Mouse (Mus musculus): ENCODE data around the gene Tmem104. TPM values are rescaled to one million over a fixed set of nuclear protein-coding genes. Genes with fewer than 3 reads are reported as not detected.
A peak's percentile ranks its signal among the peaks of the same experiment; 100 is the strongest.

The Tmem104 gene
- polyA plus RNA-seq, 1 experiment from 2014 or later, result 7.7 TPM

GRCm38 (mm10) chr11:115215123-115215522 is 27.8 kb downstream of the Tmem104 start:
- Histone ChIP-seq H3K27ac (replicated peaks; ENCODE audit: low read depth, low read length) (no peak overlapping the region), H3K9ac (ENCODE audit: low read length) (no peak overlapping the region), H3K4me2 (ENCODE audit: low read depth, severe bottlenecking) (no peak overlapping the region), H3K4me1 (ENCODE audit: control insufficient read depth, insufficient read depth, low read length) (peaks cover 23% of the 10 kb centered on the region), H3K9me3 (ENCODE audit: control insufficient read depth, low read length) (no peaks in the 10 kb centered on the region), H3K4me3 (ENCODE audit: low read depth, low read length) (no peak overlapping the region), H3K27me3 (ENCODE audit: control insufficient read depth, insufficient read depth, low read length) (no peaks in the 10 kb centered on the region), H3K36me3 (ENCODE audit: control insufficient read depth, insufficient read depth, low read length) (no peaks in the 10 kb centered on the region; the same call in 1 of the 2 replicates)
- WGBS, result 22% methylated on average over 5 of the region's 5 CpGs
- ATAC-seq (ENCODE audit: insufficient number of reproducible peaks, low FRiP score, low TSS enrichment, low read depth) (no peak), DNase-seq (ENCODE audit: low spot score) (no peak)

- H3K27me3 ChIP-seq (ENCODE audit: control insufficient read depth, insufficient read depth, low read length), result no peaks in the 10 kb centered on the region
- 71% methylated on average over 18 of the region's 18 CpGs for WGBS
- H3K27ac ChIP-seq (replicated peaks; ENCODE audit: low read depth, low read length), result no peak overlapping the region
- H3K36me3 ChIP-seq (ENCODE audit: control insufficient read depth, insufficient read depth, low read length), result no peaks in the 10 kb centered on the region; the same call in 1 of the 2 replicates
- H3K4me3 ChIP-seq (ENCODE audit: low read depth, low read length), result no peak overlapping the region
- DNase-seq (ENCODE audit: low spot score) (no peak), ATAC-seq (ENCODE audit: insufficient number of reproducible peaks, low FRiP score, low TSS enrichment, low read depth) (no peak)
- no peak overlapping the region for H3K4me2 ChIP-seq (ENCODE audit: low read depth, severe bottlenecking)
- H3K9ac ChIP-seq (ENCODE audit: low read length), result no peak overlapping the region
- peaks cover 24% of the 10 kb centered on the region for H3K4me1 ChIP-seq (ENCODE audit: control insufficient read depth, insufficient read depth, low read length)
- no peaks in the 10 kb centered on the region for H3K9me3 ChIP-seq (ENCODE audit: control insufficient read depth, low read length)
These were observed 30.4 kb downstream of the Tmem104 start for GRCm38 (mm10) chr11:115217439-115218410.

- WGBS, result 62% methylated on average over 9 of the region's 9 CpGs
- Histone ChIP-seq H3K27ac (replicated peaks; ENCODE audit: low read depth, low read length) (no peak overlapping the region), H3K36me3 (ENCODE audit: control insufficient read depth, insufficient read depth, low read length) (no peaks in the 10 kb centered on the region; the same call in 1 of the 2 replicates), H3K9me3 (ENCODE audit: control insufficient read depth, low read length) (no peaks in the 10 kb centered on the region), H3K4me2 (ENCODE audit: low read depth, severe bottlenecking) (no peak overlapping the region), H3K4me3 (ENCODE audit: low read depth, low read length) (no peak overlapping the region), H3K4me1 (ENCODE audit: control insufficient read depth, insufficient read depth, low read length) (peaks cover 32% of the 10 kb centered on the region), H3K27me3 (ENCODE audit: control insufficient read depth, insufficient read depth, low read length) (0 out of 2 replicates have a peak, but pooled peaks cover 3% of the 10 kb centered on the region), H3K9ac (ENCODE audit: low read length) (no peak overlapping the region)
- ATAC-seq (ENCODE audit: insufficient number of reproducible peaks, low FRiP score, low TSS enrichment, low read depth), result no peak
- DNase-seq (ENCODE audit: low spot score), result no peak
These were observed 32.0 kb downstream of the Tmem104 start for GRCm38 (mm10) chr11:115219263-115219662.

- H3K9me3 ChIP-seq (ENCODE audit: control insufficient read depth, low read length), result no peaks in the 10 kb centered on the region
- H3K27me3 ChIP-seq (ENCODE audit: control insufficient read depth, insufficient read depth, low read length), result 0 out of 2 replicates have a peak, but pooled peaks cover 3% of the 10 kb centered on the region
- no peak overlapping the region for H3K4me3 ChIP-seq (ENCODE audit: low read depth, low read length)
- 89% methylated on average over 10 of the region's 10 CpGs for WGBS
- peaks cover 32% of the 10 kb centered on the region for H3K4me1 ChIP-seq (ENCODE audit: control insufficient read depth, insufficient read depth, low read length)
- H3K4me2 ChIP-seq (ENCODE audit: low read depth, severe bottlenecking), result no peak overlapping the region
- ATAC-seq (ENCODE audit: insufficient number of reproducible peaks, low FRiP score, low TSS enrichment, low read depth) (no peak), DNase-seq (ENCODE audit: low spot score) (no peak)
- no peak overlapping the region for H3K9ac ChIP-seq (ENCODE audit: low read length)
- no peak overlapping the region for H3K27ac ChIP-seq (replicated peaks; ENCODE audit: low read depth, low read length)
- no peaks in the 10 kb centered on the region; the same call in 1 of the 2 replicates for H3K36me3 ChIP-seq (ENCODE audit: control insufficient read depth, insufficient read depth, low read length)
These were observed 32.4 kb downstream of the Tmem104 start for GRCm38 (mm10) chr11:115219685-115220084.

GRCm38 (mm10) chr11:115222077-115222476 is 34.8 kb downstream of the Tmem104 start:
- H3K4me2 ChIP-seq (ENCODE audit: low read depth, severe bottlenecking), result no peak overlapping the region
- 34% methylated on average over 12 of the region's 12 CpGs for WGBS
- H3K27ac ChIP-seq (replicated peaks; ENCODE audit: low read depth, low read length), result no peak overlapping the region
- H3K4me1 ChIP-seq (ENCODE audit: control insufficient read depth, insufficient read depth, low read length), result peaks cover 31% of the 10 kb centered on the region
- no peak for ATAC-seq (ENCODE audit: insufficient number of reproducible peaks, low FRiP score, low TSS enrichment, low read depth)
- H3K27me3 ChIP-seq (ENCODE audit: control insufficient read depth, insufficient read depth, low read length), result 0 out of 2 replicates have a peak, but pooled peaks cover 3% of the 10 kb centered on the region
- DNase-seq (ENCODE audit: low spot score), result no peak
- H3K9me3 ChIP-seq (ENCODE audit: control insufficient read depth, low read length), result no peaks in the 10 kb centered on the region
- H3K36me3 ChIP-seq (ENCODE audit: control insufficient read depth, insufficient read depth, low read length), result no peaks in the 10 kb centered on the region
- no peak overlapping the region for H3K4me3 ChIP-seq (ENCODE audit: low read depth, low read length)
- H3K9ac ChIP-seq (ENCODE audit: low read length), result no peak overlapping the region

- H3K4me1 ChIP-seq (ENCODE audit: control insufficient read depth, insufficient read depth, low read length), result peaks cover 32% of the 10 kb centered on the region
- H3K4me3 ChIP-seq (ENCODE audit: low read depth, low read length), result no peak overlapping the region
- ATAC-seq (ENCODE audit: insufficient number of reproducible peaks, low FRiP score, low TSS enrichment, low read depth) (no peak), DNase-seq (ENCODE audit: low spot score) (no peak)
- WGBS, result 21% methylated on average over 5 of the region's 5 CpGs
- no peaks in the 10 kb centered on the region for H3K9me3 ChIP-seq (ENCODE audit: control insufficient read depth, low read length)
- no peak overlapping the region for H3K9ac ChIP-seq (ENCODE audit: low read length)
- H3K36me3 ChIP-seq (ENCODE audit: control insufficient read depth, insufficient read depth, low read length), result no peaks in the 10 kb centered on the region
- no peak overlapping the region for H3K4me2 ChIP-seq (ENCODE audit: low read depth, severe bottlenecking)
- H3K27ac ChIP-seq (replicated peaks; ENCODE audit: low read depth, low read length), result no peak overlapping the region
- 0 out of 2 replicates have a peak, but pooled peaks cover 3% of the 10 kb centered on the region for H3K27me3 ChIP-seq (ENCODE audit: control insufficient read depth, insufficient read depth, low read length)
These were observed 35.3 kb downstream of the Tmem104 start for GRCm38 (mm10) chr11:115222570-115222969.

GRCm38 (mm10) chr11:115223451-115223850 is 36.2 kb downstream of the Tmem104 start:
- no peak for DNase-seq (ENCODE audit: low spot score)
- H3K4me1 ChIP-seq (ENCODE audit: control insufficient read depth, insufficient read depth, low read length), result peaks cover 28% of the 10 kb centered on the region
- 63% methylated on average over 11 of the region's 11 CpGs for WGBS
- H3K4me2 ChIP-seq (ENCODE audit: low read depth, severe bottlenecking), result no peak overlapping the region
- H3K36me3 ChIP-seq (ENCODE audit: control insufficient read depth, insufficient read depth, low read length), result no peaks in the 10 kb centered on the region
- H3K4me3 ChIP-seq (ENCODE audit: low read depth, low read length), result no peak overlapping the region
- 0 out of 2 replicates have a peak, but pooled peaks cover 3% of the 10 kb centered on the region for H3K27me3 ChIP-seq (ENCODE audit: control insufficient read depth, insufficient read depth, low read length)
- H3K9ac ChIP-seq (ENCODE audit: low read length), result no peak overlapping the region
- H3K27ac ChIP-seq (replicated peaks; ENCODE audit: low read depth, low read length), result 0 out of 2 replicates have a peak overlapping the region, but pooled peaks have one; percentile 26
- no peak for ATAC-seq (ENCODE audit: insufficient number of reproducible peaks, low FRiP score, low TSS enrichment, low read depth)
- H3K9me3 ChIP-seq (ENCODE audit: control insufficient read depth, low read length), result no peaks in the 10 kb centered on the region

- no peaks in the 10 kb centered on the region for H3K9me3 ChIP-seq (ENCODE audit: control insufficient read depth, low read length)
- H3K9ac ChIP-seq (ENCODE audit: low read length), result no peak overlapping the region
- no peak for DNase-seq (ENCODE audit: low spot score)
- no peak for ATAC-seq (ENCODE audit: insufficient number of reproducible peaks, low FRiP score, low TSS enrichment, low read depth)
- no peak overlapping the region for H3K4me3 ChIP-seq (ENCODE audit: low read depth, low read length)
- H3K27ac ChIP-seq (replicated peaks; ENCODE audit: low read depth, low read length), result no peak overlapping the region
- no peak overlapping the region for H3K4me2 ChIP-seq (ENCODE audit: low read depth, severe bottlenecking)
- peaks cover 24% of the 10 kb centered on the region for H3K4me1 ChIP-seq (ENCODE audit: control insufficient read depth, insufficient read depth, low read length)
- H3K36me3 ChIP-seq (ENCODE audit: control insufficient read depth, insufficient read depth, low read length), result no peaks in the 10 kb centered on the region
- 0 out of 2 replicates have a peak, but pooled peaks cover 3% of the 10 kb centered on the region for H3K27me3 ChIP-seq (ENCODE audit: control insufficient read depth, insufficient read depth, low read length)
- WGBS, result 64% methylated on average over 6 of the region's 6 CpGs
These were observed 36.6 kb downstream of the Tmem104 start for GRCm38 (mm10) chr11:115223877-115224276.

Measured in limb, embryonic 11.5 days (tissue).